Mouse (Mus musculus): ENCODE results near the gene Mark4.

The Mark4 gene

GRCm38 (mm10) chr7:19472403-19472802 lies 13.8 kb upstream of the Mark4 start:
- DNase-seq (ENCODE audit: extremely low spot score, low read depth, low spot score) = no peak

- no peak for DNase-seq (ENCODE audit: extremely low spot score, low read depth, low spot score)
Measured at GRCm38 (mm10) chr7:19470308-19470707, 11.7 kb upstream of the Mark4 start.

GRCm38 (mm10) chr7:19469404-19469803 lies 10.8 kb upstream of the Mark4 start:
- DNase-seq (ENCODE audit: extremely low spot score, low read depth, low spot score) = no peak

- DNase-seq (ENCODE audit: extremely low spot score, low read depth, low spot score) = no peak
Measured at GRCm38 (mm10) chr7:19468279-19468678, 9.7 kb upstream of the Mark4 start.

DNA sequence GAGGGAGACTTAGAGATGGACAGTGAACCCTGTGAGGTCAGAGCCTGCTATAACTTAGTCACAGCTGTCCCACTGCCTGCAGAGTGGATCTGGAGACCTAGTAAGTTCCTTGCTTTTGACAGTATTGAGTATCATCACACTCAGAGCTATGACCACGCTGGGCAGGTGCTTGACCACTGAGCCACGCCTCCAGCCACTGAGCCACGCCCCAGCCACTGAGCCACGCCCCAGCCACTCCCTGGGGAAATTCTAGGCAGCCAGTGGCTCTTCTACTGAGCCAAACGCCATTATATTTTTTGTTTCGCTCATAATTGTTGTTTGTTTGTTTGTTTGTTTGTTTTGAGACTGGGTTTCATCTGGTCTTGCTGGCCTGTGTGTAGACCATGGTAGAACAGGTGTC lies 9.0 kb upstream of the Mark4 start:
- DNase-seq (ENCODE audit: extremely low spot score, low read depth, low spot score) = no peak

DNA sequence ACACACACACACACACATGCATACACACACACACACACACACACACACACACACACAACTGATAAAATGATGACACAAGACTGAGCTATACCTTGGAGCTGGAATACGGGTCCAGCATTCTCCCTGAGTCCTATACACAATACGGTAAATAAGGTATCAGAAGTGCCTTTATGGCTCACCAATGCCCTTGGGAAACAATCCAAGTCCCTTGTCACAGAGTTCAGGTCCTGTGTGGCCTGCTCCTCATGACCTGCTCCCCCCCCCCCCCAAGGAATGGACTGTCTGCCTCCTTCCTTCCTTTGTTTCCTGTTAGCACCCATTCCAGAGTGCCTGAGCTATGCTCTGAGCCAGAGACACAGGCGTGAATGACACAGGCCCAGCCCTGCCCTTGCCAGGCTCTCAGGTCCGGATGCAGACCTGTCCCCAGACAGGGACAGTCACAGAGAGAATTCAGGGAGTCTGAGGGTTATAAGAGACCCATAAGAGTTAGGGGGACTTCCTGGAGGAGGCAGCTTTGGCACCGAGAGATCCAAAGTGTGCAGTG lies 8.1 kb upstream of the Mark4 start:
- DNase-seq (ENCODE audit: extremely low spot score, low read depth, low spot score) = no peak

DNA sequence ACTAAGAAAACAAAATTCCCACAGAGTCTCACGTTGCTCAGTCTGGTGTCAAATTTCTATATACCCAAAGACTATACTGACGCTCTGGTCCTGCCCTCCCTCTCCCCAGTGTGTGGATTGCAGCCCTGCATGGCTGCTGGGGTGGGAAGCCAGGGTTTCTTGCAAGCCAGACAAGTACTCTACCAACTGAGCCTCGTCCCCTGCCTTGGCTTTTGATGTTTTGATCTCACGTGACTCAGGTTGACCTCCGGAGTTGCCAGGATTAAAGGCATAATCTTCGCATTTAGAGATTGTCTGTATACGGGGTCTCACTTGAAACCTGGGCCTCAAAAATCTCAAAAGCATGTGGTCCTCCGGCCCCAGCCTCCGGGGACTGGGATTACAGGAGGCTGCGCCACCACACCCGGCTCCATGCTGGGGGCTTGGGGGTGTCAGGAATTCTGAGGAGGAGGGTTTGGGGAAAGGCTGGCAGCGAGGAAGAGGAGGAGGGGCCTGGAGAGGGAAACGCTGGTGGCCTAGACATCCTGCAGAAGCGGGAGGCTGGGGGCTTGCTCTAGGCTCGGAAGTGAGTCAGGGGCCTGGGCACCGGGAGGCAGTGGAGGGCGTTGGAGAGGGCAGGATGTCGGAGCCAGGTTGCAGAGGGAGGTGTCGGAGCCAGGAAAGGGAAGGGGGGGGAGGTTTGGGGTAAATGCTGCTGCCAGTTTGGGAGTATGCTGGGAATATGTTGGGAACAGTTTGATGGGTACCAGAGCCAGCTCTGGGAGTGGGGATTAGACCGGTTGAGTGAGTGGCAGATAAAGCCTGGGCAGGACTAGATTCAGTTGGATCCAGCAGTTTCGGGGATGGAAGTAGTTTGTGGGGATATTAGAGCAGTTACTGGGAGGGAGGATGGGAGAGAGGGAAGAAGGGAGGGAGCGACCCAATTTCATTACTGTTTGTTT lies 6.0 kb upstream of the Mark4 start:
- DNase-seq (ENCODE audit: extremely low spot score, low read depth, low spot score) = no peak

DNA sequence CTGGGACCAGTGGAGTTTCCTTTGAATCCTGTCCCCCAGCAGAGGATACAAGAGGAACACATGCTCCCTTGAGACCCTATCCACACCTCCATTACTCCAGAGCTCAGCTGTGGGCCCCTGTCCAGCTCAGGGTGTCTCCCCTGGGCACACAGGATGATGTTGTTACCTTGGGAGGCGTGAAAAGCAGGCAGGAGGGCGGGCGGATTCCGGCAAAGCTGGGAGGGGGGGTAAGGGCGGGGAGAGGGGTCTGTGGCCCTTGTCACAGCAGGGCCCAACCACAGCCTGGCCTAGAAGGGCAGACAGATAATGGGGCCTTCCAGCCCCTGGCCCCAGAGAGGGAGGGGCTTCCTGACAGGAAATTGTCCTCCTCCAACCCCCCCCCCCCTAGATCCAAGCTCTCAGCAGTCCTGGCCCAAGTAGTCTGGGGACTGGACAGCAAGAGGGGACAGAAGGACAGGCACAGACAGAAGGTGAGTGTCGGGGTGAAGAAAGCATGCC lies 4.3 kb upstream of the Mark4 start, which contains the start of gene Exoc3l2:
Exoc3l2 (plus strand) TSS at position 448 of the 498 bp plus-strand sequence.
- no peak for DNase-seq (ENCODE audit: extremely low spot score, low read depth, low spot score)

- no peak for DNase-seq (ENCODE audit: extremely low spot score, low read depth, low spot score)
Measured at GRCm38 (mm10) chr7:19462443-19462842, 3.8 kb upstream of the Mark4 start.

DNA sequence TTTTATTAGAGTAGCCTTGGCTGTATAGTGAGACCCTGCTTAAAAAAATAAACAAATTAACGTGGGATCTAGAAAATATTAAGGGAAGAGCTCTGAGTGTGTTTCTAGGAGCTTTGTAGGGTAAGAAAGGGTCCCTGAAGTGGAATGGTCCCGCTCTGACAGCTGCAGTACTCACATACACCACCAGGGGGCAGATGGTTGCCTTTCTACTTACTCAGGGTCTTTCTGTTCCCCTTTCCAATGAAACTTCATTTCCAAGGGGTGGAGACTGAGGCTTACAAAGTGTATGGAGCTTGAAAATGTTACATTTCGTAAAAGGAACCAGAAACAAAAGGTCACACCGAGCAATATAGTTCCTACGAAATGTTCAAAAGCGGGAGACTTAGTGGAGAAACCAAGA lies 2.9 kb upstream of the Mark4 start:
- DNase-seq (ENCODE audit: extremely low spot score, low read depth, low spot score) = no peak

DNA sequence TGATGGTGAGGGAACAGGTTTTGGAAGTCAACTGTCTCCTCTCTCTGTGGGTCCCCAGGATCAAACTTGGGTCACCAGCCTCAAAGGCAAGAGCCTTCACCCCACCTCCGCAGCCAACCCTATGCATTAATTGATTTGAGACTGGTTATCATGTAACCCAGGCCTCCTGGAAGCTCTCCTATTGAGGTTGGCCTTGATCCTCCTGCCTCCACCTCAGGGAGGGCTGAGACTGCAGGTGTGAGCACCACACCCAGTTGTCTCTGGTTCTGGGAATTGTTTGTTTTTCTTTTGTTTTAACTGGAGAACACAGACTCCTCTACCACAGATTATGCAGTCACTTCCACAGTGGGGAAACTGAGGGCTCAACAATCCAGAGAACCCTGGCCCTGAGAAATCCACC lies 1.9 kb upstream of the Mark4 start:
- DNase-seq (ENCODE audit: extremely low spot score, low read depth, low spot score) = no peak

- DNase-seq (ENCODE audit: extremely low spot score, low read depth, low spot score) = no peak
Measured at GRCm38 (mm10) chr7:19459144-19459870, 686 bp upstream of the Mark4 start.

DNA sequence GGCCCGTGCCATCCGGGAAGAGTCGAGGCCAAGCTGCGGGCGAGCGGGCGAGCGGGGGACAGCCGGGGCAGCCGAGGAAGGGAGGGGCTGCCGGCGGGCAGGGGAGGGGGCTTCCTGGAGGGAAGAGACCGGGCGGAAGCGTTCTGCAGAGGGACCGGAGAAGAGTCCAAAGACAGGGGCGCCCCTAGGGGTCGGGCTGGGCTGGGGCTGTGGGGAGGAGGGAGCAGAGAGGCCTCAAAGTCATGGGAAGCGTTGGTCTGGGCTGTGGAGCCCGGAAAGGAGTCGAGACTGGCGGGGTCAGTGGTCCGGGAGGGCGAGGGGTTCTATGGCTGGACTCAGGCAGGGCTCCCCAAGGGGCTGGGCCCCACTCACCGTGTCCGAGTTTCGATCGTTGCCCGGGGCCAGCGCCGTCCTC lies 542 bp downstream of the Mark4 start:
- no peak for DNase-seq (ENCODE audit: extremely low spot score, low read depth, low spot score)

GRCm38 (mm10) chr7:19457414-19458071 lies 1.1 kb downstream of the Mark4 start:
- DNase-seq (ENCODE audit: extremely low spot score, low read depth, low spot score) = no peak

DNA sequence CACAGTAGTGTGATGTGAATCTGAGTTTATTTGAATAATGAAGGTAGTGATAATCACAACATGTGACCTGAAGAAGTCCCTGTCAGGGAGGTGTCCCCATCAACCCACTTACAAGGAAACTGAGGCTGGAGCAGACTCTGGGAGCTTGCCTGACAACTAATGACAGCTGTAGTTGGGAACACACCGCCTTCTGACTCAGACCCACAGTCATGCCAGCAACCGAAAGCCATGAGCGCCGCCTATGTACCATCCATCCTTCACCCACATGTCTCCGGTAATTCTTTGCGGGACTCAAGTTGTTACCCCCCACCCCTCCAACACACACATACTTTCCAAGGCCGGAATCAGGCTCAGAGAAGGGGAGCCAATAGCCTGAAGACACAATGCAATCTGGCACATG lies 2.0 kb downstream of the Mark4 start:
- no peak for DNase-seq (ENCODE audit: extremely low spot score, low read depth, low spot score)

DNA sequence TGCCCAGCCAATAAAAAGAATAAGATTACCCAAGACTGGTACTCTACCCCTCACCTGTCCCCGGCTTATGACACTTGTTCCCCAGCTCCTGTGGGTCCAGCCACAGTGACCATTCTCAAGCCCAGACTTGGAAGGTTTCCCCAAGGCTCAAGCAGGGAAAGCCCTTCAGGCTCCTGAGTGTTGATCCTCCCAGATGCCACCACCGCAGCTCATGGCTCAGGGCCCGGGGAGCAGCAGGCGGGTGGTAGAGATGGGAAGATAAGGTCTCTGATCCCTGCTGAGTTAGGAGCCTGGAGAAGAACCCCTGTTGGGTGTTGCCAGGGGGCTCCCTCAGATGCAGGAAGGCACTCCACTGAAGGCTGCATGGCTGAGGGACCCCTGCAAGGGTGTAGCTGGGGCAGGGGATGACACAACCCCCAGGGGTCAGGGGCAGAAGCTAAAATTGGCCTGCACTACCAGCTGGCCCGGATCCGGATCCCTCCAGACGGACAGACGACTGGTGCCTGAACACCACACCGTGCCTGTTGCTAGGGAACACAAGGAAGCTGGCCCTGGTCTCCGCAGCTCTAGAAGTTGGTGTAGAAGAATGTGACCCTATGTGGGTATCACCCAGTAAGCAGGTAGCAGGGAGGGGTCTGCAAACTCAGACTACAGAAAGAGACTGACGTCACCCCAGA lies 2.7 kb downstream of the Mark4 start:
- no peak for DNase-seq (ENCODE audit: extremely low spot score, low read depth, low spot score)

DNA sequence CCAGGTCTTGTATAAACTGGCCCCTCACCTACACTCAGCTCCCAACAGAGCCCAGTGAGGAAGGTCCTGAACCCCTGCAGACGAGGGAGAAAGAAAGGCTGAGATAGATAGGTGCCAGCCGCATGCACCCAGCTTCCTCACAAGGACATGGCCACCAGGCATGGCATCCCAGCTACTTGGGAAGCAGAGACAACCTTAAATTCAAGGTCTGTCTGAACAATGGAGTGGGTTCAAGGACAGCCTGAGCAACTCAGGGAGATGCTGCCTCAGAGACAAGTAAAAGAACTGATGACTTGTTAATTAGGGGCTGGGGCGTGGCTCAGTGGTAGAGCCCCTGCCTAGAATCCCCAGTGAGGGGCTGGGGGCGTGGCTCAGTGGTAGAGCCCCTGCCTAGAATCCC lies 3.4 kb downstream of the Mark4 start:
- DNase-seq (ENCODE audit: extremely low spot score, low read depth, low spot score) = no peak

DNA sequence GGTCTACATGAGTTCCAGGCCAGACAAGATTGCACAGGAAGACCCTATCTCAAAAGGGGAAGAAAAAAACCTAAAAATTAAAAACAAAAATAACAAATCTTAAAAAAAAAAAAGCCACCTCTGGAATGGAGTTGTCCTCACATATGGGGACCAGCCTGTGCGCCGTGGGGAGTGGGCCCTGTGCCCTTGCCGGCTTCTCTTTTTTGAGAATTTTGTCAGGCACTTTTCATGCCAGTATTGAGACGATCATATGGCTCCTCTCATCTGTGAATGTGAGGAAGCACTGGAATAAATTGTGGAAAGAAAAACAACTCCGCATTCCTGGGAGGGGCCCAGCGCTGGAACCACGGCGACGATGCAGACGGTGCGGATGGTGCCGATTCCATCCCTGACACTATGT lies 9.5 kb downstream of the Mark4 start:
- no peak for DNase-seq (ENCODE audit: extremely low spot score, low read depth, low spot score)

DNA sequence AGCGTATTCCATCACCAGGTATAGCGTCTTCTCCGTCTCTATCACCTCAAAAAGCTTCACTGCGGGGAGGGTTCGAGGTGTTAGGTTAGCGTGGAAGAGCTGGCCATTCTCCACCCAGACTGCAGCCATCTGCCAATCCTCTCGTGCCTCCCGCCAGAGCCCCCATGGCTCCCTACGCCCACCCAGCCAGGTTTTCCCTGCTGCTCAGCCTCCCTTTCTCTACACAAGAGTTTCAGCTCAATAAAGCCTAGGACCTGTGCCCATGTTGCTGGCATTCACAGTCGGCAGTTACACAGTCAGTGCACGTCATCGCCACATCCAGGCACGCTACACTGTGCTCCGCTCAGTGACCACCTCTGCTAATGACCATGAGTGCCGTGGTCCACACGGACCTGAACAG lies 10.9 kb downstream of the Mark4 start:
- DNase-seq (ENCODE audit: extremely low spot score, low read depth, low spot score) = no peak

- no peak for DNase-seq (ENCODE audit: extremely low spot score, low read depth, low spot score)
Measured at GRCm38 (mm10) chr7:19444801-19445200, 13.8 kb downstream of the Mark4 start.

DNA sequence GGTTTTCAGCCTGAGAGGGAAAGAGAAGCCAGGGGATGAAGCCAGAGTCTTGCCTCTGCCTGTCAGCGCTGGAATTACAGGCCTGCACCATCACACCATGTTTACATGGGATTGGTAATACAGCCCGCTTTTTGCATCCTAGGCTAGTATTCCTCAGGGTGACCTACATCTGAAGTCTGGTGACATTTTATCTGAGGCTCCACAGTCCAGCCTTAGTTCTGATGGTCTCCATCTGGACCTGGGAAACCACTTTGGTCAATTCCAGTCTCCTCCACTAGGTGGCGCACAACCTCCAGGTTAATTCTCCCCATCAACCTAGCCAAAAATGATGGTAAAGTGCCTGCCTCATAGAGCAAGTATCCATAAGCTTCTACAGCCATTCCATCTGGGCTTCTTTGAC lies 15.3 kb downstream of the Mark4 start:
- peak; percentile 83 for DNase-seq (ENCODE audit: extremely low spot score, low read depth, low spot score)
